Mouse (Mus musculus): ENCODE data around the gene Prickle1. TPM values are rescaled to one million over a fixed set of nuclear protein-coding genes. Genes with fewer than 3 reads are reported as not detected.

Gene Prickle1
- polyA plus RNA-seq, 1 experiment = 8.0 TPM

GRCm38 (mm10) chr15:93517022-93517565 is 78.6 kb downstream of the Prickle1 start:
- TF ChIP-seq REST (IDR thresholded peaks at IDR 0.05; ENCODE audit: insufficient read depth, insufficient read length) = no peak
- TF ChIP-seq E2F4 (IDR thresholded peaks at IDR 0.05; ENCODE audit: insufficient read depth) = no peak
- no peak for TF ChIP-seq TCF3 (IDR thresholded peaks at IDR 0.05; ENCODE audit: insufficient read length, low read depth)
- TF ChIP-seq POLR2AphosphoS2 (IDR thresholded peaks at IDR 0.05; ENCODE audit: insufficient read length, low read depth) = no peak
- no peak for TF ChIP-seq MYOD1 (IDR thresholded peaks at IDR 0.05; ENCODE audit: control insufficient read depth in 1 of 3, insufficient read length in 2 of 3, low read depth in 2 of 3)
- TF ChIP-seq POLR2A (IDR thresholded peaks at IDR 0.05; ENCODE audit: insufficient read length, low read depth) = no peak
- TF ChIP-seq MAX (IDR thresholded peaks at IDR 0.05; ENCODE audit: low read depth) = no peak
- no peak for TF ChIP-seq SRF (IDR thresholded peaks at IDR 0.05; ENCODE audit: control insufficient read depth, insufficient read length, low read depth)
- no peak for TF ChIP-seq CEBPB (IDR thresholded peaks at IDR 0.05; ENCODE audit: insufficient read depth, poor library complexity, severe bottlenecking)
- no peak for TF ChIP-seq USF1 (IDR thresholded peaks at IDR 0.05; ENCODE audit: low read depth)
- no peak overlapping the region for H3K4me2 ChIP-seq (ENCODE audit: low read depth)
- no peak overlapping the region for H3K4me3 ChIP-seq
- no peaks in the 10 kb centered on the region for H3K79me2 ChIP-seq (ENCODE audit: control insufficient read depth, insufficient read depth)
- no peaks in the 10 kb centered on the region for H3K27me3 ChIP-seq (ENCODE audit: control insufficient read depth, insufficient read depth, insufficient read length)
- H3ac ChIP-seq (ENCODE audit: control insufficient read depth, insufficient read length) = no peak overlapping the region
- no peaks in the 10 kb centered on the region for H3K36me3 ChIP-seq (ENCODE audit: control insufficient read depth, insufficient read depth)

- H3K36me3 ChIP-seq (ENCODE audit: control insufficient read depth, insufficient read depth) = no peaks in the 10 kb centered on the region
- no peak overlapping the region for H3K4me3 ChIP-seq
- H3K27me3 ChIP-seq (ENCODE audit: control insufficient read depth, insufficient read depth, insufficient read length) = no peaks in the 10 kb centered on the region
- TF ChIP-seq USF1 (IDR thresholded peaks at IDR 0.05; ENCODE audit: low read depth) = no peak
- TF ChIP-seq MAX (IDR thresholded peaks at IDR 0.05; ENCODE audit: low read depth) = no peak
- no peak for TF ChIP-seq SRF (IDR thresholded peaks at IDR 0.05; ENCODE audit: control insufficient read depth, insufficient read length, low read depth)
- TF ChIP-seq MYOG (IDR thresholded peaks at IDR 0.05; ENCODE audit: control insufficient read depth in 1 of 3, insufficient read depth in 1 of 3, insufficient read length in 2 of 3, low read depth in 2 of 3) = no peak
- TF ChIP-seq POLR2A (IDR thresholded peaks at IDR 0.05; ENCODE audit: insufficient read length, low read depth) = no peak
- TF ChIP-seq REST (IDR thresholded peaks at IDR 0.05; ENCODE audit: insufficient read depth, insufficient read length) = no peak
- TF ChIP-seq TCF12 (IDR thresholded peaks at IDR 0.05; ENCODE audit: insufficient read depth, poor library complexity, severe bottlenecking) = no peak
- TF ChIP-seq TCF3 (IDR thresholded peaks at IDR 0.05; ENCODE audit: insufficient read length, low read depth) = no peak
- TF ChIP-seq E2F4 (IDR thresholded peaks at IDR 0.05; ENCODE audit: insufficient read depth) = no peak
- TF ChIP-seq CEBPB (IDR thresholded peaks at IDR 0.05; ENCODE audit: insufficient read depth, poor library complexity, severe bottlenecking) = no peak
- TF ChIP-seq POLR2AphosphoS2 (IDR thresholded peaks at IDR 0.05; ENCODE audit: insufficient read length, low read depth) = no peak
- TF ChIP-seq MYOD1 (IDR thresholded peaks at IDR 0.05; ENCODE audit: control insufficient read depth in 1 of 3, insufficient read length in 2 of 3, low read depth in 2 of 3) = no peak
- no peaks in the 10 kb centered on the region for H3K79me2 ChIP-seq (ENCODE audit: control insufficient read depth, insufficient read depth)
- H3K4me2 ChIP-seq (ENCODE audit: low read depth) = no peak overlapping the region
- H3ac ChIP-seq (ENCODE audit: control insufficient read depth, insufficient read length) = no peak overlapping the region
Observed at GRCm38 (mm10) chr15:93515316-93515715, 80.4 kb downstream of the Prickle1 start.

- Histone ChIP-seq H3K27me3 (ENCODE audit: control insufficient read depth, insufficient read depth, insufficient read length) (no peaks in the 10 kb centered on the region), H3K79me2 (ENCODE audit: control insufficient read depth, insufficient read depth) (no peaks in the 10 kb centered on the region), H3ac (ENCODE audit: control insufficient read depth, insufficient read length) (no peak overlapping the region), H3K4me3 (no peak overlapping the region), H3K4me2 (ENCODE audit: low read depth) (no peak overlapping the region), H3K36me3 (ENCODE audit: control insufficient read depth, insufficient read depth) (no peaks in the 10 kb centered on the region)
- no peak for TF ChIP-seq REST (IDR thresholded peaks at IDR 0.05; ENCODE audit: insufficient read depth, insufficient read length)
Observed at GRCm38 (mm10) chr15:93513939-93514341, 81.8 kb downstream of the Prickle1 start.

GRCm38 (mm10) chr15:93512437-93512836 is 83.3 kb downstream of the Prickle1 start:
- H3K4me2 ChIP-seq (ENCODE audit: low read depth) = no peak overlapping the region
- no peak overlapping the region for H3K4me3 ChIP-seq
- no peaks in the 10 kb centered on the region for H3K36me3 ChIP-seq (ENCODE audit: control insufficient read depth, insufficient read depth)
- TF ChIP-seq TCF3 (IDR thresholded peaks at IDR 0.05; ENCODE audit: insufficient read length, low read depth) = no peak
- TF ChIP-seq MAX (IDR thresholded peaks at IDR 0.05; ENCODE audit: low read depth) = no peak
- TF ChIP-seq E2F4 (IDR thresholded peaks at IDR 0.05; ENCODE audit: insufficient read depth) = no peak
- TF ChIP-seq MYOD1 (IDR thresholded peaks at IDR 0.05; ENCODE audit: control insufficient read depth in 1 of 3, insufficient read length in 2 of 3, low read depth in 2 of 3) = no peak
- TF ChIP-seq POLR2A (IDR thresholded peaks at IDR 0.05; ENCODE audit: insufficient read length, low read depth) = no peak
- no peak for TF ChIP-seq SRF (IDR thresholded peaks at IDR 0.05; ENCODE audit: control insufficient read depth, insufficient read length, low read depth)
- TF ChIP-seq MYOG (IDR thresholded peaks at IDR 0.05; ENCODE audit: control insufficient read depth in 1 of 3, insufficient read depth in 1 of 3, insufficient read length in 2 of 3, low read depth in 2 of 3) = no peak
- TF ChIP-seq CEBPB (IDR thresholded peaks at IDR 0.05; ENCODE audit: insufficient read depth, poor library complexity, severe bottlenecking) = no peak
- no peak for TF ChIP-seq REST (IDR thresholded peaks at IDR 0.05; ENCODE audit: insufficient read depth, insufficient read length)
- TF ChIP-seq TCF12 (IDR thresholded peaks at IDR 0.05; ENCODE audit: insufficient read depth, poor library complexity, severe bottlenecking) = no peak
- TF ChIP-seq USF1 (IDR thresholded peaks at IDR 0.05; ENCODE audit: low read depth) = no peak
- H3ac ChIP-seq (ENCODE audit: control insufficient read depth, insufficient read length) = no peak overlapping the region
- H3K27me3 ChIP-seq (ENCODE audit: control insufficient read depth, insufficient read depth, insufficient read length) = no peaks in the 10 kb centered on the region
- H3K79me2 ChIP-seq (ENCODE audit: control insufficient read depth, insufficient read depth) = no peaks in the 10 kb centered on the region

GRCm38 (mm10) chr15:93510690-93511336 is 84.9 kb downstream of the Prickle1 start:
- H3K4me2 ChIP-seq (ENCODE audit: low read depth) = no peak overlapping the region
- no peak overlapping the region for H3K4me3 ChIP-seq
- TF ChIP-seq MAX (IDR thresholded peaks at IDR 0.05; ENCODE audit: low read depth) (no peak), POLR2A (IDR thresholded peaks at IDR 0.05; ENCODE audit: insufficient read length, low read depth) (no peak), MYOG (IDR thresholded peaks at IDR 0.05; ENCODE audit: control insufficient read depth in 1 of 3, insufficient read depth in 1 of 3, insufficient read length in 2 of 3, low read depth in 2 of 3) (no peak), E2F4 (IDR thresholded peaks at IDR 0.05; ENCODE audit: insufficient read depth) (no peak)
- no peak overlapping the region for H3ac ChIP-seq (ENCODE audit: control insufficient read depth, insufficient read length)
- no peaks in the 10 kb centered on the region for H3K36me3 ChIP-seq (ENCODE audit: control insufficient read depth, insufficient read depth)
- H3K79me2 ChIP-seq (ENCODE audit: control insufficient read depth, insufficient read depth) = no peaks in the 10 kb centered on the region
- H3K27me3 ChIP-seq (ENCODE audit: control insufficient read depth, insufficient read depth, insufficient read length) = no peaks in the 10 kb centered on the region
